Mouse (Mus musculus) bone marrow, adult 2 months (tissue): Measurements from ENCODE around the gene Carmil3. TPM values are rescaled to one million over a fixed set of nuclear protein-coding genes. Genes with fewer than 3 reads are reported as not detected.

Experiments used
- H3K27ac ChIP-seq: fragments of 200-500 bp; 2 replicates; pipeline ENCODE4 v1.5.1; 2012; ENCODE audit warnings: low read depth, mild to moderate bottlenecking, control low read depth, inconsistent platforms, low read length; ENCODE audit not compliant: control insufficient read depth, poor library complexity, insufficient read depth
- H3K4me1 ChIP-seq: fragments of 200-500 bp; 2 replicates; pipeline ENCODE4 v1.6.1; 2011; ENCODE audit warnings: low read length; ENCODE audit not compliant: control insufficient read depth, insufficient read depth
- H3K4me3 ChIP-seq: fragments of 200-500 bp; replicated peaks from 2 replicates; pipeline ENCODE3; 2011; ENCODE audit warnings: mild to moderate bottlenecking, low read depth, low read length, control low read depth; ENCODE audit not compliant: control insufficient read depth
- CTCF ChIP-seq: fragments of 200-500 bp; IDR thresholded peaks from 2 replicates; pipeline ENCODE4 v1.5.1; 2011; ENCODE audit warnings: low read length, control low read depth; ENCODE audit not compliant: control insufficient read depth, insufficient read depth
- POLR2A ChIP-seq: fragments of 200-500 bp; IDR thresholded peaks from 2 replicates; pipeline ENCODE4 v1.6.1; 2011; ENCODE audit warnings: low read depth, mild to moderate bottlenecking, control low read depth, low read length, borderline replicate concordance; ENCODE audit not compliant: control insufficient read depth
- WGBS: fragments of 180-500 bp; shearing (Covaris S2); methylation state at CpG from one replicate; pipeline ENCODE4 v1.1.7; 2018; 5-methylcytosine and 5-hydroxymethylcytosine counted together
- polyA plus RNA-seq: library from polyadenylated mRNA; stranded (reverse); fragments of >200 nt; gene quantifications from 2 replicates; pipeline ENCODE4 v1.2.4, GENCODE M21; 2011; ENCODE audit warnings: low replicate concordance; ENCODE audit not compliant: missing spikeins, insufficient read depth, insufficient read length

The Carmil3 gene
- polyA plus RNA-seq, 1 experiment: 3.5 TPM

GRCm38 (mm10) chr14:55520451-55521361 is 30.3 kb downstream of the Carmil3 start:
- H3K27ac ChIP-seq: no peak overlapping the region
- TF ChIP-seq CTCF (no peak), POLR2A (no peak)
- 3% methylated on average over 61 of the region's 61 CpGs for WGBS
- H3K4me1 ChIP-seq: no peaks in the 10 kb centered on the region
- H3K4me3 ChIP-seq: no peak overlapping the region

DNA sequence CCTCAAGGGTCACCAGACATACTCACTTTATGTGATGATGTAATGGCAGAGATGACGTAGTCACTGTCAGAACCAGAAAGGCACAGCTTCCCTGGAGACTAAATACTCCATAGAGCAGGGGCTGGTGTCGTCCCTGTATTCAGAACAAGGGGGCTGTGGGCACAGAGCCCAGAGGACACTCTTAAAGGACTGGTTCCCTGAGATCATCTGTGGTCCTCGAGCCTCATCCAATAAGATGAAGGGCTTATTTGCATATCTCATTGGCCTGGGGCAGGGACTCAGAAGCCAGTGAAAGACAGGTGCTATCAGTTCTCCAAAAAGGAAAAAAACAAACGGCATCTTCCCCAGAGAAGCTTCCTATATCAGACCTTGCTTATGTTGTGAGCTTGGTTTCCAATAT is 33.6 kb downstream of the Carmil3 start:
- H3K4me3 ChIP-seq: no peak overlapping the region
- TF ChIP-seq CTCF (no peak), POLR2A (no peak)
- no peak overlapping the region for H3K27ac ChIP-seq
- no peaks in the 10 kb centered on the region for H3K4me1 ChIP-seq
- WGBS: 42% methylated on average over 4 of the region's 4 CpGs

GRCm38 (mm10) chr14:55524785-55525184 is 34.3 kb downstream of the Carmil3 start, which contains the start of gene Nrl:
TSS of gene Nrl (minus strand) at chr14:55524981.
- TF ChIP-seq POLR2A (no peak), CTCF (no peak)
- 51% methylated on average over 8 of the region's 8 CpGs for WGBS
- H3K4me1 ChIP-seq: no peaks in the 10 kb centered on the region
- H3K4me3 ChIP-seq: no peak within 1 kb of the TSS
- H3K27ac ChIP-seq: no peak within 1 kb of the TSS

- 76% methylated on average over 2 of the region's 2 CpGs for WGBS
- TF ChIP-seq POLR2A: no peak
- no peak for TF ChIP-seq CTCF
- H3K4me3 ChIP-seq: no peak overlapping the region
- H3K4me1 ChIP-seq: no peaks in the 10 kb centered on the region
- H3K27ac ChIP-seq: no peak overlapping the region
Observed at GRCm38 (mm10) chr14:55526674-55527073, 36.2 kb downstream of the Carmil3 start.

DNA sequence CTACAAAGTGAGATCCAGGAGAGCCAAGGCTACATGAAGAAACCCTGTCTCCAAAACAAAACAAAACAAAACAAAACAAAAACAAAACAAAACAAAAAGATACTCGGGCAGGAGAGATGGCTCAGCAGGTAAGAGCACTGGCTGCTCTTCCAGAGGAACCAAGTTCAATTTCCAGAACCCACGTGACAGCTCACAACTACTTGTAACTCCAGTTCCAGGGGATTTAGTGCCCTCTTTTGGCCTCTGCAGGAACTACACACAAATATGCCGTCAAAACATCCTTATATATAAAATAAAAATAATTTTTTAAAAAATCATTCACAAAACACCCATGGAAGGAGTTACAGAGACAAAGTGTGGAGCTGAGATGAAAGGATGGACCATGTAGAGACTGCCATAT is 37.5 kb downstream of the Carmil3 start:
- Histone ChIP-seq H3K4me3 (no peak overlapping the region), H3K4me1 (no peaks in the 10 kb centered on the region), H3K27ac (no peak overlapping the region)
- no peak for TF ChIP-seq POLR2A
- TF ChIP-seq CTCF: no peak; the same call in 1 of the 2 replicates
- WGBS: 10% methylated on average over 3 of the region's 3 CpGs

GRCm38 (mm10) chr14:55536116-55536745 is 45.8 kb downstream of the Carmil3 start:
- Histone ChIP-seq H3K4me1 (no peaks in the 10 kb centered on the region), H3K27ac (no peak overlapping the region), H3K4me3 (no peak overlapping the region)
- TF ChIP-seq CTCF (peak; percentile 91), POLR2A (no peak)
- WGBS: 65% methylated on average over 6 of the region's 6 CpGs

GRCm38 (mm10) chr14:55540067-55540786 is 49.8 kb downstream of the Carmil3 start, which contains the start of gene Pck2:
TSS of gene Pck2 (plus strand) at chr14:55540266.
- H3K4me1 ChIP-seq: no peaks in the 10 kb centered on the region
- TF ChIP-seq CTCF (no peak), POLR2A (peak; percentile 83)
- H3K27ac ChIP-seq: peak within 1 kb of the TSS; percentile 91
- peak within 1 kb of the TSS; percentile 90 for H3K4me3 ChIP-seq
- under 1% methylated on average over 32 of the region's 32 CpGs for WGBS

GRCm38 (mm10) chr14:55540787-55541321 is 50.4 kb downstream of the Carmil3 start:
- Histone ChIP-seq H3K4me3 (peak overlapping the region; percentile 90), H3K4me1 (no peaks in the 10 kb centered on the region), H3K27ac (peak overlapping the region; percentile 91)
- no peak; the same call in 1 of the 2 replicates for TF ChIP-seq POLR2A
- no peak for TF ChIP-seq CTCF
- WGBS: under 1% methylated on average over 10 of the region's 10 CpGs
